Mouse (Mus musculus): ENCODE measurements around the gene Ddx17.

- TF ChIP-seq CTCF (IDR thresholded peaks at IDR 0.05; ENCODE audit: low read depth, low read length) (no peak), TAL1 (conservative IDR thresholded peaks at IDR 0.05; ENCODE audit: low read depth, low read length) (no peak), GATA1 (IDR thresholded peaks at IDR 0.05; ENCODE audit: borderline replicate concordance, low read length) (no peak), POLR2AphosphoS5 (IDR thresholded peaks at IDR 0.05; ENCODE audit: insufficient replicate concordance, low read depth, low read length) (no peak), GATA2 (IDR thresholded peaks at IDR 0.05; ENCODE audit: borderline replicate concordance, low read depth, low read length) (no peak)
These were observed 65.3 kb downstream of the Ddx17 start for GRCm38 (mm10) chr15:79481181-79481688.

All from G1E (cell line).